Mouse (Mus musculus): ENCODE measurements around the gene Sh2d5.

GRCm38 (mm10) chr4:138220761-138221160 lies 29.4 kb upstream of the Sh2d5 start:
- no peak for TF ChIP-seq CTCF (IDR thresholded peaks at IDR 0.05; ENCODE audit: borderline replicate concordance, control insufficient read depth, extremely low read depth, insufficient read depth, low read length, poor library complexity)
- no peak for TF ChIP-seq POLR2A (IDR thresholded peaks at IDR 0.05; ENCODE audit: control insufficient read depth, extremely low read depth, insufficient read depth, low read length, poor library complexity)

All from thymus, adult 2 months (tissue).